Mouse (Mus musculus) hindbrain, embryonic 11.5 days (tissue): ENCODE results near the gene Map10. TPM values are rescaled to one million over a fixed set of nuclear protein-coding genes. Genes with fewer than 3 reads are reported as not detected.

ENCODE experiments used
- ATAC-seq: fragments of 200-750 bp; cut with Nextera tagmentation; 2 replicates; pipeline ENCODE4 v1.8.0; 2017; ENCODE audit warnings: mild to moderate bottlenecking, moderate TSS enrichment, moderate library complexity; ENCODE audit not compliant: low FRiP score
- DNase-seq: peaks from one replicate; pipeline ENCODE4 v3.0.0-alpha.2; 2015; ENCODE audit warnings: low spot score
- H3K27ac ChIP-seq: fragments of 300-500 bp; sonication (generic); 2 replicates; pipeline ENCODE4 v1.5.1; 2014; ENCODE audit warnings: mild to moderate bottlenecking, low read depth, low read length
- H3K27me3 ChIP-seq: fragments of 300-500 bp; sonication (generic); 2 replicates; pipeline ENCODE4 v1.6.1; 2014; ENCODE audit warnings: mild to moderate bottlenecking, low read length, moderate library complexity, mixed read lengths; ENCODE audit not compliant: control insufficient read depth, insufficient read depth
- H3K36me3 ChIP-seq: fragments of 300-500 bp; sonication (generic); 2 replicates; pipeline ENCODE4 v1.6.1; 2014; ENCODE audit warnings: mild to moderate bottlenecking, low read length, moderate library complexity, mixed read lengths; ENCODE audit not compliant: control insufficient read depth, insufficient read depth
- H3K4me1 ChIP-seq: fragments of 300-500 bp; sonication (generic); replicated peaks from 2 replicates; pipeline ENCODE4 v1.6.1; 2014; ENCODE audit warnings: low read length, mixed read lengths; ENCODE audit not compliant: control insufficient read depth, insufficient read depth
- H3K4me2 ChIP-seq: fragments of 300-500 bp; sonication (generic); replicated peaks from 2 replicates; pipeline ENCODE4 v1.6.1; 2014; ENCODE audit warnings: mild to moderate bottlenecking, low read depth, low read length
- H3K4me3 ChIP-seq: fragments of 300-500 bp; sonication (generic); 2 replicates; pipeline ENCODE4 v1.5.1; 2014; ENCODE audit warnings: low read depth, low read length
- H3K9ac ChIP-seq: fragments of 300-500 bp; sonication (generic); 2 replicates; pipeline ENCODE4 v1.6.1; 2014; ENCODE audit warnings: low read depth, low read length
- H3K9me3 ChIP-seq: fragments of 300-500 bp; sonication (generic); 2 replicates; pipeline ENCODE4 v1.6.1; 2016; ENCODE audit warnings: low read length; ENCODE audit not compliant: control insufficient read depth
- WGBS: fragments of 180-500 bp; shearing (Covaris S2); extraction: QIAGEN DNeasy Blood & Tissue Kit; methylation state at CpG from one replicate; pipeline ENCODE4 v1.1.7; 2014; 5-methylcytosine and 5-hydroxymethylcytosine counted together
- polyA plus RNA-seq: library from polyadenylated mRNA; unstranded; fragments of >200 nt; fragmentation: Nextera tagmentation; extraction: Ambion mirVana; gene quantifications from 2 replicates; pipeline ENCODE4 v1.2.1, GENCODE M21; 2014

Map10 gene
- polyA plus RNA-seq, 1 experiment from 2014 or later, result 7.7 TPM

DNA sequence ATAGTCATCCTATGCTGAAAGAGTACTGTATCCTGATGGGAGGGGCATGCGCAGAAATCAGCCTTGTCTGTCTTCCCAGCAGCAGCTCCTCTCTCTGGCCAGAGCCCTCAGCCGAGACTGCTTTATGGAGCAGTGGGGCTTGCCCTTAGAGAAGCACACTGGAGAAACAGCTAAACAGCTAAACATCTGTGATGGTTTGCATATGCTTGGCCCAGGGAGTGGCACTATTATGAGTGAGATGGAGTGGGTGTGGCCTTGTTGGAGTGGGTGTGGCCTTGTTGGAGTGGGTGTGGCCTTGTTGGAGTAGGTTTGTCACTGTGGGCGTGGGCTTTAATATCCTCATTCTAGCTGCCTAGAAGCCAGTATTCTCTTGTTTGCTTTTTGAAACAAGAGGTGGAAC is 23.6 kb downstream of the Map10 start:
- no peak overlapping the region for H3K27ac ChIP-seq
- no peaks in the 10 kb centered on the region for H3K27me3 ChIP-seq
- H3K4me2 ChIP-seq, result no peak overlapping the region
- H3K9me3 ChIP-seq, result no peaks in the 10 kb centered on the region
- H3K4me3 ChIP-seq, result no peak overlapping the region
- no peaks in the 10 kb centered on the region for H3K36me3 ChIP-seq
- ATAC-seq (no peak), DNase-seq (no peak)
- no peak overlapping the region for H3K9ac ChIP-seq
- no peaks in the 10 kb centered on the region for H3K4me1 ChIP-seq
- 80% methylated on average over 3 of the region's 3 CpGs for WGBS

GRCm38 (mm10) chr8:125695951-125696350 is 26.3 kb downstream of the Map10 start:
- Histone ChIP-seq H3K36me3 (no peaks in the 10 kb centered on the region), H3K9me3 (no peaks in the 10 kb centered on the region), H3K4me1 (no peaks in the 10 kb centered on the region), H3K27me3 (no peaks in the 10 kb centered on the region), H3K4me3 (no peak overlapping the region), H3K4me2 (no peak overlapping the region), H3K9ac (no peak overlapping the region), H3K27ac (no peak overlapping the region)
- 92% methylated on average over 6 of the region's 6 CpGs for WGBS
- DNase-seq (no peak), ATAC-seq (no peak)

DNA sequence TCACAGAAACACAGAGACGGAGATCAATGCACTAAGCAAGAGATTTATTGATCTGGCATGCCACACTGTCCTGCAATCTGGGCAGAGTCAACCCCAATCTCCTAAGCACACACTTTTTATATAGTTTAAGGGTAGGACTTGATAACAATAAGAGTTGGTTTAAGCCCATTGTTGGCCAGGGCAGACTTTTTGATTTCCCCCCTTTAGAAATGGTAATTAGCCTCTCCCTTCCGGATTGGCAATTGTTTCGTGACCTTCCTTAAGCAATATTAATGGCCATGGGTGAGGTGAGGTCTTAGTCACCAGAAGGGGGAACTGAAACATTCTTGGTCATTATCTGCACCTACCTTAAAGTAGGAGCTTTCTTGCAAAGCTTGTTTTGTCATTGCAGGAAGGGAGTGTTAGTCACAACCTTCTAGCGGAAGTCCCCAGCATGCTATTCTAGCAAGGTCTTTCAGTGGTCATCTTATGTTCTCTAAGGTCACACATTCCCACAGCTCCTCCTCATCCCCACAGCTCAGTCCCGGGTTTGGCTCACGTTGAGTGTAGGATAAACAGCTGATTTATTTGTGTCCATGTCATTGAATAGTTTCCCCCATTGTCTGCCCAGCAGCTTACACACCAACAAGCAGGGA is 29.9 kb downstream of the Map10 start:
- H3K4me1 ChIP-seq, result no peaks in the 10 kb centered on the region
- no peak overlapping the region for H3K9ac ChIP-seq
- H3K27me3 ChIP-seq, result no peaks in the 10 kb centered on the region
- no peak overlapping the region for H3K4me2 ChIP-seq
- H3K9me3 ChIP-seq, result no peaks in the 10 kb centered on the region
- H3K36me3 ChIP-seq, result no peaks in the 10 kb centered on the region
- DNase-seq (no peak), ATAC-seq (no peak)
- no peak overlapping the region for H3K4me3 ChIP-seq
- H3K27ac ChIP-seq, result no peak overlapping the region
- WGBS, result 59% methylated on average over 6 of the region's 6 CpGs

- H3K9ac ChIP-seq, result no peak overlapping the region
- no peak overlapping the region for H3K4me3 ChIP-seq
- ATAC-seq (no peak), DNase-seq (no peak)
- no peaks in the 10 kb centered on the region for H3K27me3 ChIP-seq
- no peak overlapping the region for H3K27ac ChIP-seq
- H3K36me3 ChIP-seq, result no peaks in the 10 kb centered on the region
- H3K4me1 ChIP-seq, result no peaks in the 10 kb centered on the region
- 75% methylated on average over 7 of the region's 7 CpGs for WGBS
- no peaks in the 10 kb centered on the region for H3K9me3 ChIP-seq
- H3K4me2 ChIP-seq, result no peak overlapping the region
Measured at GRCm38 (mm10) chr8:125700407-125700806, 30.8 kb downstream of the Map10 start.

DNA sequence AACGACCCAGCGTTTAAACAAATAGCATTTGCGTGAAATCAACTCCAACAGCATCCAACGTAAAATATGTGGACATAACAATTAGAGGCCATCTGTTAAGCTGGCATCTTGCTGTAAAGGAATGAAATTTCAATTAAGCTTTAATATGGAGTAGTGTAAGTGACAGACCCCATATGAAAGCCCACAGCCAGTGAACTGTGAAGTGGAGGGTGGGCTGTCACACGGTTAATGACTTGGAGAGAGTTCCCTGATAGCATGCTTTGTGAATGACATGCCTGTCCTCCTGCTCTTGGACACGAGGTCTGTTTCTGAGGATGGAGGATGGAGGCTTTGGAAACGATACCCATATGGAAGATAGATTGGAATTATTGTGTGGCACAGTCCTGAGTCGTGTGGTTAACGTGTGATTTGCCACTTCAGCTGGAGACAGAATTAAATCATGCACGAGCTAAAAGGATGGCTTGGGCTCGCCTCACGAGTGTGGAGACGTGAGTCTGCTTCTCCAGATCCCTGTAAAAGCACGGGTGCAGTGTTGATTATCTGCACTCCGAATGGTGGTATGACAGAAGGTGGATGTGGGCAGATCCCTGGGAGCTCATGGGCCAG is 33.4 kb downstream of the Map10 start:
- no peaks in the 10 kb centered on the region for H3K36me3 ChIP-seq
- H3K27ac ChIP-seq, result no peak overlapping the region
- no peak overlapping the region for H3K4me2 ChIP-seq
- H3K4me1 ChIP-seq, result no peaks in the 10 kb centered on the region
- no peaks in the 10 kb centered on the region for H3K9me3 ChIP-seq
- no peak for ATAC-seq
- H3K27me3 ChIP-seq, result no peaks in the 10 kb centered on the region
- WGBS, result 71% methylated on average over 15 of the region's 15 CpGs
- DNase-seq, result no peak
- H3K4me3 ChIP-seq, result no peak overlapping the region
- H3K9ac ChIP-seq, result no peak overlapping the region

DNA sequence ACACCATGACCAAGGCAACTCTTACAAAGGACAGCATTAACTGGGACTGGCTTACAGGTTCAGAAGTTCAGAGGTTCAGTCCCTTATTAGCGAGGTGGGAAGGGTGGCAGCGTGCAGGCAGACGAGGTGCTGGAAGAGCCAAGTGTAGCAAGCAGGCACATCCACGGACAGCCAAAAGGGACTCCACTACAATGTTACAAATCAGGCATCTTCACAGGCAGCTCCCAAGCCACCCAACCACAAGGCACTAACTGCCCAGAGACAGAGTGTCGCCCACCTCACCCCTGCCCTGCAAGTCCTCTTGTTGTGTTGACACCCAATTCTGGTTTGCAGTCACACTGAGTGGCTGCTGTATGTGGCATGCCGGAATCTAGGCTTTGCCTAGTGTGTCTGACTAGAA is 34.8 kb downstream of the Map10 start:
- Histone ChIP-seq H3K4me2 (no peak overlapping the region), H3K9me3 (no peaks in the 10 kb centered on the region), H3K4me1 (no peaks in the 10 kb centered on the region), H3K27me3 (no peaks in the 10 kb centered on the region), H3K36me3 (no peaks in the 10 kb centered on the region), H3K27ac (no peak overlapping the region), H3K4me3 (no peak overlapping the region), H3K9ac (no peak overlapping the region)
- ATAC-seq (no peak), DNase-seq (no peak)
- WGBS, result 91% methylated on average over 6 of the region's 6 CpGs

DNA sequence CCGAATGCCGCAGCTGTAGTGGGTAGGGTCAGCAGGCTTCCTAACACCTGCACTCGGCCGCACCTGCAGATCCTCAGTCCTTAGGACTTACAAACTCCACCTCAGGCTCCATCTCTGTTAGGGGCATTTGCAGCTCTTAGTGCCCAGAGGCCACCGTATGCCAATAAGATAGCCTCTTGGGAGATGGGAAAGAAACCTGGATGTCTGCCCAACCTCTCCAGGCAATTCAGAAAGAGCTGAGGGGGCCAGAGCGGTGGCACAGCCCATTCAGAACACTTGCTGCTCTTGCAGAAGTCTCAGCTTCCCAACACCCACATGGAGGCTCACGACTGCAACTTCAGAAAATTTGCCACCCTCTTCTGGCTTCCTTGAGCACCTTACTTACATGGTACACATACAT is 36.2 kb downstream of the Map10 start:
- WGBS, result 93% methylated on average over 7 of the region's 7 CpGs
- no peak overlapping the region for H3K4me2 ChIP-seq
- H3K27ac ChIP-seq, result no peak overlapping the region
- H3K4me3 ChIP-seq, result no peak overlapping the region
- DNase-seq (no peak), ATAC-seq (no peak)
- no peaks in the 10 kb centered on the region for H3K9me3 ChIP-seq
- no peaks in the 10 kb centered on the region for H3K36me3 ChIP-seq
- H3K4me1 ChIP-seq, result no peaks in the 10 kb centered on the region
- H3K9ac ChIP-seq, result no peak overlapping the region
- no peaks in the 10 kb centered on the region for H3K27me3 ChIP-seq

- H3K4me2 ChIP-seq, result no peak overlapping the region
- no peak overlapping the region for H3K4me3 ChIP-seq
- DNase-seq (no peak), ATAC-seq (no peak)
- H3K9ac ChIP-seq, result no peak overlapping the region
- no peaks in the 10 kb centered on the region for H3K36me3 ChIP-seq
- H3K27me3 ChIP-seq, result no peaks in the 10 kb centered on the region
- H3K9me3 ChIP-seq, result no peaks in the 10 kb centered on the region
- WGBS, result 93% methylated on average over 5 of the region's 5 CpGs
- H3K4me1 ChIP-seq, result no peaks in the 10 kb centered on the region
- H3K27ac ChIP-seq, result no peak overlapping the region
Measured at GRCm38 (mm10) chr8:125709171-125709570, 39.6 kb downstream of the Map10 start.

- 92% methylated on average over 5 of the region's 5 CpGs for WGBS
Measured at GRCm38 (mm10) chr8:125711514-125711913, 41.9 kb downstream of the Map10 start.

More at GRCm38 (mm10) chr8:125711514-125711913, 41.9 kb downstream of the Map10 start:
- no peaks in the 10 kb centered on the region for H3K9me3 ChIP-seq
- no peak overlapping the region for H3K9ac ChIP-seq
- no peaks in the 10 kb centered on the region for H3K27me3 ChIP-seq
- H3K36me3 ChIP-seq, result no peaks in the 10 kb centered on the region
- no peaks in the 10 kb centered on the region; the same call in 1 of the 2 replicates for H3K4me1 ChIP-seq
- H3K4me2 ChIP-seq, result no peak overlapping the region
- ATAC-seq (no peak), DNase-seq (no peak)
- H3K27ac ChIP-seq, result no peak overlapping the region
- no peak overlapping the region for H3K4me3 ChIP-seq
